Mouse (Mus musculus): ENCODE measurements around the gene B9d2. TPM values are rescaled to one million over a fixed set of nuclear protein-coding genes. Genes with fewer than 3 reads are reported as not detected.

Gene B9d2
- polyA plus RNA-seq, 2 experiments, result 18.8 to 21.9 TPM

- 68% methylated on average over 5 of the region's 5 CpGs for WGBS (ENCODE audit: insufficient replicate concordance)
- DNase-seq (ENCODE audit: low read depth in 3 of 3, low spot score in 3 of 3) (no peak), ATAC-seq (ENCODE audit: insufficient read depth) (no peak)
- H3K4me3 ChIP-seq (ENCODE audit: insufficient read depth in 1 of 2, low read depth in 2 of 2, low read length in 2 of 2), result no peak overlapping the region
- TF ChIP-seq CTCF (IDR thresholded peaks at IDR 0.05; ENCODE audit: low read depth) (no peak), EP300 (IDR thresholded peaks at IDR 0.05; ENCODE audit: low read depth) (no peak)
- H3K9me3 ChIP-seq (ENCODE audit: control insufficient read depth, low read length), result no peaks in the 10 kb centered on the region
- peaks cover 41% of the 10 kb centered on the region for H3K36me3 ChIP-seq (replicated peaks; ENCODE audit: control insufficient read depth, insufficient read depth, low read depth)
- H3K27ac ChIP-seq, result no peak overlapping the region
- H3K4me2 ChIP-seq (ENCODE audit: low read depth), result no peak overlapping the region
- H3K9ac ChIP-seq (replicated peaks), result no peak overlapping the region
- peaks cover 0 to 25% of the 10 kb centered on the region in 2 experiments; a peak in 3 of 4 replicates for H3K4me1 ChIP-seq (replicated peaks; ENCODE audit: control insufficient read depth in 2 of 2, insufficient read depth in 2 of 2, low read length in 1 of 2)
- H3K27me3 ChIP-seq (ENCODE audit: control insufficient read depth, insufficient read depth, low read length), result no peaks in the 10 kb centered on the region
Observed at GRCm38 (mm10) chr7:25711165-25711564, 30.6 kb downstream of the B9d2 start.

DNA sequence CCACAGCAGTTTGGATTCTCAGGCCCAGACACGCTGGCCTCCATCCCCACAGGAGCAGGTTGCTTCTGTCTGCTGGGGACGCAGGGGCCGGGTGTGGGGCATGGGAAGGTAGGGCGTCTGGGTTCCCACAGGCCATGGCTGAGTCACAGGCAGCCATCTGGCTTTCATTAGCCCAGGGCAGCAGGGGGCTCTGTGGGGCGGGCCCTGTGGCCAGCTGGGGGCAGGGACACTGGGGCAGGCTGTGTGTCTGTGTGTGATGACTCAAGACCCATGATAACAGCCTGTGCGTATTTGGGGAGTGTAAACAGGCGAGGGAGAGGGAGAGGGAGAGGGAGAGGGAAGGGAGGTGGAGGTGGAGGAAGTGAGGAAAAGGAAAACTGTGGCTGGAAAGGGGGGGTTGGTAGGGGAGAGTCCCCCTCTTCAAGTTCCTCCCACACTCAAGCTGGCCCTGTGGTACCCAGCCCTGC is 31.2 kb downstream of the B9d2 start:
- ATAC-seq (ENCODE audit: insufficient read depth) (peak; percentile 11; the same call in 1 of the 2 replicates), DNase-seq (ENCODE audit: low read depth in 3 of 3, low spot score in 3 of 3) (no peak)
- Histone ChIP-seq H3K4me3 (ENCODE audit: insufficient read depth in 1 of 2, low read depth in 2 of 2, low read length in 2 of 2) (no peak overlapping the region), H3K9ac (replicated peaks) (no peak overlapping the region), H3K27me3 (ENCODE audit: control insufficient read depth, insufficient read depth, low read length) (no peaks in the 10 kb centered on the region), H3K4me2 (ENCODE audit: low read depth) (no peak overlapping the region), H3K36me3 (replicated peaks; ENCODE audit: control insufficient read depth, insufficient read depth, low read depth) (peaks cover 38% of the 10 kb centered on the region), H3K4me1 (replicated peaks; ENCODE audit: control insufficient read depth in 2 of 2, insufficient read depth in 2 of 2, low read length in 1 of 2) (peaks cover 0 to 20% of the 10 kb centered on the region in 2 experiments; a peak in 3 of 4 replicates), H3K27ac (no peak overlapping the region), H3K9me3 (ENCODE audit: control insufficient read depth, low read length) (no peaks in the 10 kb centered on the region)
- TF ChIP-seq CTCF (IDR thresholded peaks at IDR 0.05; ENCODE audit: low read depth) (no peak), EP300 (IDR thresholded peaks at IDR 0.05; ENCODE audit: low read depth) (no peak)
- WGBS (ENCODE audit: insufficient replicate concordance), result 34% methylated on average over 7 of the region's 7 CpGs

DNA sequence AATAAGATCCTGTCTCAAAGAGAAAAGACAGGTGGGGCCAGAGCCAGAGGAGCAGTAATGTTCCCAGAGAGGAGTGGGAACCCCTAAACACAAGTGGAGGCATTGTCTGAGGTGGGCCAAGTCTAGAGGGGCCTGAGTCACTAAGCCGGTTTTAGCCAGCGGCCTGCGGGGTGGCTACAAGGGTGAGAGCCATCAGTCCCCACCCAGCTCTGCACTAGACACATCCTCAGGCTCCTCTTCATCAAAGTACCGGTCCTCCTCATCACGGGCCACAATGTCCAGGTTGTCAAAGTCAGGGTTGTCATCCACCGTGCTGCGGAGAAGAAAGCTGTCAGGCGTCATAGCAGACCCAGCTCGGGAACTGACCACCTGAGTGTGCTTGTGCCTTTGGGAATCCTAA is 32.2 kb downstream of the B9d2 start:
- TF ChIP-seq CTCF (IDR thresholded peaks at IDR 0.05; ENCODE audit: low read depth) (no peak), EP300 (IDR thresholded peaks at IDR 0.05; ENCODE audit: low read depth) (no peak)
- ATAC-seq (ENCODE audit: insufficient read depth) (no peak), DNase-seq (ENCODE audit: low read depth in 3 of 3, low spot score in 3 of 3) (no peak)
- H3K9me3 ChIP-seq (ENCODE audit: control insufficient read depth, low read length), result no peaks in the 10 kb centered on the region
- H3K9ac ChIP-seq (replicated peaks), result no peak overlapping the region
- H3K27ac ChIP-seq, result no peak overlapping the region
- peaks cover 38% of the 10 kb centered on the region for H3K36me3 ChIP-seq (replicated peaks; ENCODE audit: control insufficient read depth, insufficient read depth, low read depth)
- no peaks in the 10 kb centered on the region for H3K27me3 ChIP-seq (ENCODE audit: control insufficient read depth, insufficient read depth, low read length)
- H3K4me1 ChIP-seq (replicated peaks; ENCODE audit: control insufficient read depth in 2 of 2, insufficient read depth in 2 of 2, low read length in 1 of 2), result peaks cover 4 to 13% of the 10 kb centered on the region in 2 experiments; a peak in 3 of 4 replicates
- no peak overlapping the region for H3K4me3 ChIP-seq (ENCODE audit: insufficient read depth in 1 of 2, low read depth in 2 of 2, low read length in 2 of 2)
- H3K4me2 ChIP-seq (ENCODE audit: low read depth), result no peak overlapping the region
- 78% methylated on average over 9 of the region's 9 CpGs for WGBS (ENCODE audit: insufficient replicate concordance)

DNA sequence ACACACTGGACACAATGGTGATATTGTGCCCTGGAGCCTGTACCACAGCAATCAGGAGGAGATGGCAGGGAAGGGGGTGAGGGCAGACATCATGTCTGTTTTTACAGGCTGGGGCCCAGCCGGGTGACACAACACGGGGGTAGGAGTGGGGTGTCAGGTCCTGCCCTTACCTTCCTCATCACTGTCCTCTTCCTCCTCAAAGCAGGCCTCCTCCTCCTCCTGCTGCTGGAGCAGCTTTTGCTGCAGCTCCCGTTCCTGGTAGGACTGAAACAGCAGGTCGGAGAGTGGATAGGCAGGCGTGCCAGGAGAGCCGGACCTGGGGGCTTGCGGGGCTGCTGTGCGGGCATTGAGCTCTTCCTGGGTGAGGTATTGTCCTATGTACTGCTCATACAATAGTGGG is 34.0 kb downstream of the B9d2 start:
- no peaks in the 10 kb centered on the region for H3K27me3 ChIP-seq (ENCODE audit: control insufficient read depth, insufficient read depth, low read length)
- 83% methylated on average over 8 of the region's 8 CpGs for WGBS (ENCODE audit: insufficient replicate concordance)
- no peak overlapping the region for H3K4me2 ChIP-seq (ENCODE audit: low read depth)
- H3K9me3 ChIP-seq (ENCODE audit: control insufficient read depth, low read length), result no peaks in the 10 kb centered on the region
- H3K36me3 ChIP-seq (replicated peaks; ENCODE audit: control insufficient read depth, insufficient read depth, low read depth), result peaks cover 38% of the 10 kb centered on the region
- H3K4me1 ChIP-seq (replicated peaks; ENCODE audit: control insufficient read depth in 2 of 2, insufficient read depth in 2 of 2, low read length in 1 of 2), result peaks cover 11 to 19% of the 10 kb centered on the region in 2 experiments
- H3K4me3 ChIP-seq (ENCODE audit: insufficient read depth in 1 of 2, low read depth in 2 of 2, low read length in 2 of 2), result no peak overlapping the region
- DNase-seq (ENCODE audit: low read depth in 3 of 3, low spot score in 3 of 3), result no peak
- H3K27ac ChIP-seq, result no peak overlapping the region
- H3K9ac ChIP-seq (replicated peaks), result no peak overlapping the region
- no peak for ATAC-seq (ENCODE audit: insufficient read depth)
- no peak for TF ChIP-seq EP300 (IDR thresholded peaks at IDR 0.05; ENCODE audit: low read depth)
- TF ChIP-seq CTCF (IDR thresholded peaks at IDR 0.05; ENCODE audit: low read depth), result no peak

DNA sequence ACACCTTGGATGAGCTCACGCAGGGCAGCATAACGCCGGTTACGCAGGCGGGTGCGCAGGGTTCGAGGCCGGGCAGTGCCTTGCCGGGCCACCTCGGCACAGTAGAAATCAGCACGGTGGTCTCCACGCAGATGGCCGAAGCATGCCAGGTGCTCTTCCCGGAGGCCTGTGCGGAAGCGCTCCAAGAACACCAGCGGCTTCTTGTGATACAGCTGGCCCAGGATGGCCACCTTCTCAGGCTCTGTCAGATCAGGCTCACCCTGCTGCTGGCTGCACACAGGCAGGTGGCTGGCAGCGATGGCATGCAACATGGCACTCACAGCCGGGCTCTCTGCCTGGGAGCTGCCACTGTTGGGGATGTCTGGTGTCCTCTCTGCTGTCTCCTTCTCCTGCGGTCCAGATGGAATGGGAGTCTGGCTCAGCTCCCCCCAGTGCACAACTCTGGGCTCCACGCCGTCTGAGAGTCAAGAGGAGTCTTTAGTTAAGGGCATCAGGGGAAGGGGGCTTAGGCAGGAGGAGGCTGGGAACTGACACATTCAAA is 35.2 kb downstream of the B9d2 start:
- H3K36me3 ChIP-seq (replicated peaks; ENCODE audit: control insufficient read depth, insufficient read depth, low read depth), result peaks cover 43% of the 10 kb centered on the region
- TF ChIP-seq EP300 (IDR thresholded peaks at IDR 0.05; ENCODE audit: low read depth) (no peak), CTCF (IDR thresholded peaks at IDR 0.05; ENCODE audit: low read depth) (no peak)
- DNase-seq (ENCODE audit: low read depth in 3 of 3, low spot score in 3 of 3) (no peak), ATAC-seq (ENCODE audit: insufficient read depth) (no peak)
- H3K4me3 ChIP-seq (ENCODE audit: insufficient read depth in 1 of 2, low read depth in 2 of 2, low read length in 2 of 2), result no peak overlapping the region
- H3K9ac ChIP-seq (replicated peaks), result no peak overlapping the region
- no peak overlapping the region for H3K4me2 ChIP-seq (ENCODE audit: low read depth)
- H3K4me1 ChIP-seq (replicated peaks; ENCODE audit: control insufficient read depth in 2 of 2, insufficient read depth in 2 of 2, low read length in 1 of 2), result peaks cover 11 to 20% of the 10 kb centered on the region in 2 experiments
- no peaks in the 10 kb centered on the region for H3K9me3 ChIP-seq (ENCODE audit: control insufficient read depth, low read length)
- no peaks in the 10 kb centered on the region for H3K27me3 ChIP-seq (ENCODE audit: control insufficient read depth, insufficient read depth, low read length)
- 88% methylated on average over 22 of the region's 22 CpGs for WGBS (ENCODE audit: insufficient replicate concordance)
- H3K27ac ChIP-seq, result no peak overlapping the region

Data from liver, embryonic 14.5 days (tissue).